Mouse (Mus musculus): ENCODE measurements around the gene BC107364. TPM values are rescaled to one million over a fixed set of nuclear protein-coding genes. Genes with fewer than 3 reads are reported as not detected.
"Not testable (repeated sequence)": the region's sequence is repeated elsewhere in the genome, so short reads cannot be mapped to it uniquely, and the experiment has no call there.

The BC107364 gene
- polyA plus RNA-seq, 1 experiment from 2014 or later: not detected

GRCm38 (mm10) chr3:96484921-96485320 lies 32.8 kb upstream of the BC107364 start:
- peaks cover 15% of the 10 kb centered on the region for H3K27me3 ChIP-seq
- H3K27ac ChIP-seq (replicated peaks): no peak overlapping the region
- no peaks in the 10 kb centered on the region for H3K9me3 ChIP-seq (replicated peaks)
- peak overlapping the region; percentile 48 for H3K4me2 ChIP-seq
- no peak overlapping the region for H3K9ac ChIP-seq
- 0 out of 2 replicates have a peak overlapping the region, but pooled peaks have one; percentile 20 for H3K4me3 ChIP-seq (replicated peaks)
- no peaks in the 10 kb centered on the region for H3K36me3 ChIP-seq (replicated peaks)
- H3K4me1 ChIP-seq (replicated peaks): peaks cover 22% of the 10 kb centered on the region
- ATAC-seq (ENCODE audit: insufficient read depth): no peak
- 75% methylated on average over 4 of the region's 4 CpGs for WGBS (ENCODE audit: insufficient replicate concordance)

GRCm38 (mm10) chr3:96483946-96484345 lies 31.8 kb upstream of the BC107364 start:
- WGBS (ENCODE audit: insufficient replicate concordance): 84% methylated on average over 2 of the region's 2 CpGs
- no peak overlapping the region for H3K9ac ChIP-seq
- no peaks in the 10 kb centered on the region for H3K36me3 ChIP-seq (replicated peaks)
- H3K4me2 ChIP-seq: no peak overlapping the region
- no peak overlapping the region for H3K27ac ChIP-seq (replicated peaks)
- H3K4me3 ChIP-seq (replicated peaks): no peak overlapping the region
- no peak for ATAC-seq (ENCODE audit: insufficient read depth)
- H3K9me3 ChIP-seq (replicated peaks): no peaks in the 10 kb centered on the region
- H3K4me1 ChIP-seq (replicated peaks): peaks cover 22% of the 10 kb centered on the region
- H3K27me3 ChIP-seq: peaks cover 24% of the 10 kb centered on the region

- H3K4me3 ChIP-seq (replicated peaks); H3K27ac ChIP-seq (replicated peaks); H3K9me3 ChIP-seq (replicated peaks); H3K4me2 ChIP-seq; H3K9ac ChIP-seq; ATAC-seq (ENCODE audit: insufficient read depth); H3K36me3 ChIP-seq (replicated peaks): not testable (repeated sequence)
- WGBS (ENCODE audit: insufficient replicate concordance): 42% methylated on average over 7 of the region's 7 CpGs
- peaks cover 22% of the 10 kb centered on the region for H3K4me1 ChIP-seq (replicated peaks)
- peaks cover 29% of the 10 kb centered on the region for H3K27me3 ChIP-seq
These were observed 30.9 kb upstream of the BC107364 start for GRCm38 (mm10) chr3:96483044-96483443.

GRCm38 (mm10) chr3:96482451-96482850 lies 30.3 kb upstream of the BC107364 start:
- Histone ChIP-seq H3K4me3 (replicated peaks) (no peak overlapping the region), H3K4me2 (no peak overlapping the region), H3K36me3 (replicated peaks) (no peaks in the 10 kb centered on the region), H3K9ac (no peak overlapping the region), H3K9me3 (replicated peaks) (no peaks in the 10 kb centered on the region), H3K27ac (replicated peaks) (no peak overlapping the region), H3K4me1 (replicated peaks) (peaks cover 16% of the 10 kb centered on the region), H3K27me3 (peaks cover 35% of the 10 kb centered on the region)
- ATAC-seq (ENCODE audit: insufficient read depth): no peak
- 75% methylated on average over 13 of the region's 13 CpGs for WGBS (ENCODE audit: insufficient replicate concordance)

GRCm38 (mm10) chr3:96481856-96482255 lies 29.8 kb upstream of the BC107364 start:
- ATAC-seq (ENCODE audit: insufficient read depth): no peak
- WGBS (ENCODE audit: insufficient replicate concordance): 70% methylated on average over 3 of the region's 3 CpGs
- H3K9ac ChIP-seq: no peak overlapping the region

GRCm38 (mm10) chr3:96480684-96481270 lies 28.7 kb upstream of the BC107364 start:
- Histone ChIP-seq H3K36me3 (replicated peaks) (no peaks in the 10 kb centered on the region), H3K27ac (replicated peaks) (no peak overlapping the region), H3K4me3 (replicated peaks) (no peak overlapping the region), H3K9ac (no peak overlapping the region), H3K4me2 (no peak overlapping the region), H3K27me3 (peaks cover 50% of the 10 kb centered on the region), H3K4me1 (replicated peaks) (peaks cover 11% of the 10 kb centered on the region), H3K9me3 (replicated peaks) (no peaks in the 10 kb centered on the region)
- 62% methylated on average over 4 of the region's 4 CpGs for WGBS (ENCODE audit: insufficient replicate concordance)
- ATAC-seq (ENCODE audit: insufficient read depth): no peak

More at GRCm38 (mm10) chr3:96481856-96482255, 29.8 kb upstream of the BC107364 start:
- no peak overlapping the region for H3K27ac ChIP-seq (replicated peaks)
- no peak overlapping the region for H3K4me3 ChIP-seq (replicated peaks)
- H3K27me3 ChIP-seq: peaks cover 41% of the 10 kb centered on the region
- no peaks in the 10 kb centered on the region for H3K36me3 ChIP-seq (replicated peaks)
- H3K4me1 ChIP-seq (replicated peaks): peaks cover 11% of the 10 kb centered on the region
- H3K4me2 ChIP-seq: no peak overlapping the region
- H3K9me3 ChIP-seq (replicated peaks): no peaks in the 10 kb centered on the region

- no peak overlapping the region for H3K4me3 ChIP-seq (replicated peaks)
- peaks cover 65% of the 10 kb centered on the region for H3K27me3 ChIP-seq
- no peaks in the 10 kb centered on the region for H3K36me3 ChIP-seq (replicated peaks)
- H3K9ac ChIP-seq: no peak overlapping the region
- H3K4me1 ChIP-seq (replicated peaks): peaks cover 4% of the 10 kb centered on the region
- no peaks in the 10 kb centered on the region for H3K9me3 ChIP-seq (replicated peaks)
- 12% methylated on average over 3 of the region's 3 CpGs for WGBS (ENCODE audit: insufficient replicate concordance)
- no peak overlapping the region for H3K4me2 ChIP-seq
- ATAC-seq (ENCODE audit: insufficient read depth): peak; percentile 75
- no peak overlapping the region for H3K27ac ChIP-seq (replicated peaks)
These were observed 27.1 kb upstream of the BC107364 start for GRCm38 (mm10) chr3:96479249-96479648.

GRCm38 (mm10) chr3:96477558-96477957 lies 25.5 kb upstream of the BC107364 start:
- 63% methylated on average over 6 of the region's 6 CpGs for whole genome bisulfite sequencing (ENCODE audit: insufficient replicate concordance)
- no peak for ATAC-seq (ENCODE audit: insufficient read depth)
- H3K27me3 ChIP-seq: peaks cover 82% of the 10 kb centered on the region

GRCm38 (mm10) chr3:96477084-96477483 lies 25.0 kb upstream of the BC107364 start:
- no peak overlapping the region for H3K9ac ChIP-seq
- peaks cover 86% of the 10 kb centered on the region for H3K27me3 ChIP-seq
- no peak overlapping the region for H3K27ac ChIP-seq (replicated peaks)
- no peak for ATAC-seq (ENCODE audit: insufficient read depth)
- no peak overlapping the region for H3K4me3 ChIP-seq (replicated peaks)
- peaks cover 4% of the 10 kb centered on the region for H3K4me1 ChIP-seq (replicated peaks)
- no peak overlapping the region for H3K4me2 ChIP-seq
- no peaks in the 10 kb centered on the region for H3K36me3 ChIP-seq (replicated peaks)
- WGBS (ENCODE audit: insufficient replicate concordance): 46% methylated on average over 3 of the region's 3 CpGs
- no peaks in the 10 kb centered on the region for H3K9me3 ChIP-seq (replicated peaks)

More at GRCm38 (mm10) chr3:96477558-96477957, 25.5 kb upstream of the BC107364 start:
- Histone ChIP-seq H3K27ac (replicated peaks) (no peak overlapping the region), H3K9me3 (replicated peaks) (no peaks in the 10 kb centered on the region), H3K4me1 (replicated peaks) (peaks cover 4% of the 10 kb centered on the region), H3K4me3 (replicated peaks) (no peak overlapping the region), H3K9ac (no peak overlapping the region), H3K4me2 (no peak overlapping the region), H3K36me3 (replicated peaks) (no peaks in the 10 kb centered on the region)

GRCm38 (mm10) chr3:96474909-96475655 lies 23.0 kb upstream of the BC107364 start:
- Histone ChIP-seq H3K27ac (replicated peaks) (no peak overlapping the region), H3K9me3 (replicated peaks) (no peaks in the 10 kb centered on the region), H3K9ac (no peak overlapping the region), H3K4me2 (peak overlapping the region; percentile 65), H3K4me3 (replicated peaks) (peak overlapping the region; percentile 38), H3K36me3 (replicated peaks) (no peaks in the 10 kb centered on the region), H3K4me1 (replicated peaks) (peaks cover 4% of the 10 kb centered on the region), H3K27me3 (peaks cover 88% of the 10 kb centered on the region)
- ATAC-seq (ENCODE audit: insufficient read depth): no peak
- 2% methylated on average over 44 of the region's 44 CpGs for WGBS (ENCODE audit: insufficient replicate concordance)

- not testable (repeated sequence) for H3K4me1 ChIP-seq (replicated peaks); H3K9me3 ChIP-seq (replicated peaks); H3K9ac ChIP-seq; H3K4me3 ChIP-seq (replicated peaks); H3K36me3 ChIP-seq (replicated peaks); H3K4me2 ChIP-seq; H3K27ac ChIP-seq (replicated peaks); ATAC-seq (ENCODE audit: insufficient read depth)
- 34% methylated on average over 3 of the region's 3 CpGs for WGBS (ENCODE audit: insufficient replicate concordance)
- H3K27me3 ChIP-seq: peaks cover 88% of the 10 kb centered on the region
These were observed 21.4 kb upstream of the BC107364 start for GRCm38 (mm10) chr3:96473556-96473955.
